Mouse (Mus musculus): Measurements from ENCODE around the gene Krt71. TPM values are rescaled to one million over a fixed set of nuclear protein-coding genes. Genes with fewer than 3 reads are reported as not detected.

Krt71 gene
- total RNA-seq (2017), result not detected in 3 replicates

DNA sequence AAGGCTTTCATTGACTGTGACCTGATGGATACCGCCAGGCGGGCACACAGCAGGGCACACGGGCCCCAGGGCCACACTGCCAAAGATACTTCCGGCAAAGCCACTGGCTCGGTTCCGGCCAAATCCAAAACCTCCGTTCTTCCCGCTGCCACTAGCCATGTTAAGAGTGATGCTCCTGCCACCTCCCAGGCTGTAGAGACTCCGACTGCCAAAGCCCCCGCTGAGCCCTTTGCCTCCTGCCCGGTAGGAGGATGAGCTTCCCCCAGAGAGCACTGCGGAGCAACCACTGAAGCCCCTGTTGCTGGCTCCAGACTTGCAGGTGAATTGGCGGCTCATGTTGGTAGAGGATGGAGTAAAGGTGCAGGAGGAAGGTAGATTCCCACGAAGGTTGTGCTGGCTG, at the start of gene Krt71:
Krt71 (minus strand) TSS at position 399 of the 400 bp plus-strand sequence.
- ATAC-seq (replicated peaks; ENCODE audit: insufficient number of reproducible peaks, low FRiP score, low TSS enrichment, poor library complexity, severe bottlenecking), result no peak

DNA sequence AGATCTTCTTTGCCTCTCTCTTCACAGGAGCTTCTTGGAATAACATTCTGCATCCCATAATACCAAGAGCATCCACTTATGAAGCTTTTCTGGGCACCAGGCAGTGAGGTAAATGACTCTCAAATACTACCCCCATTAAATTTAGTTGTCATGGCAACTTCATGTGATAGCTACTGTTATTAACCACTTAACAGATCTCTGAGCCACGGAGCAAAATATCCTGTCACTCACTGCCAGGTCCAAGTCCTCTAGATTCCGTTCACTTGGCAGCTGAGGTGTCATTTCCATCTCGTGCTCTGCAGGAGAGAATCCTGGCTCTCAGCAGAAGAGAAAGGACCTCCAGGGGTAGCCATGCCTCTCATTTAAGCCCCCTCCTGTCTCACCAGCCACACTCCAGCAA, 48.0 kb upstream of the Krt71 start:
- no peak for ATAC-seq (replicated peaks; ENCODE audit: insufficient number of reproducible peaks, low FRiP score, low TSS enrichment, poor library complexity, severe bottlenecking)

GRCm38 (mm10) chr15:101786360-101786759, 43.5 kb upstream of the Krt71 start, which contains the start of gene Krt72:
Gene Krt72, minus strand, starts transcription at chr15:101786460.
- ATAC-seq (replicated peaks; ENCODE audit: insufficient number of reproducible peaks, low FRiP score, low TSS enrichment, poor library complexity, severe bottlenecking), result no peak

DNA sequence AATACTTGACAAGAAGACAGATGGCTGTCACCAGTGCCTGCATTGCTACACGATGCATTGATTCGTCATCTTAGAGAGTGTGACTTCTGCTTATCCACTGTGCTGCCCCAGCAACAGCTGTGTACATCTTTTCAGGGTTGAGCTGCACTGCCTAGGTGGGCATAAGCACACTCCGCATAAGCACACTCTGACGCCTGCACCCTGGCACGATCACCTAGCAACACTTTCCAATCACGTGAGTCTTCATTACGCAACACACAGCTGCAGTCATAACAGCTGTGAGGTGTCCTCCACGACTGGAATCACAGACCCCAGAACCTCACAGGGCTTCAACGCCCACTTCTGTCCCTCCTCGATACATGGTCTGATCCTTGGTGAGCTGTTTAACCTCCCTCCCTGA, 30.5 kb upstream of the Krt71 start:
- ATAC-seq (replicated peaks; ENCODE audit: insufficient number of reproducible peaks, low FRiP score, low TSS enrichment, poor library complexity, severe bottlenecking), result no peak

DNA sequence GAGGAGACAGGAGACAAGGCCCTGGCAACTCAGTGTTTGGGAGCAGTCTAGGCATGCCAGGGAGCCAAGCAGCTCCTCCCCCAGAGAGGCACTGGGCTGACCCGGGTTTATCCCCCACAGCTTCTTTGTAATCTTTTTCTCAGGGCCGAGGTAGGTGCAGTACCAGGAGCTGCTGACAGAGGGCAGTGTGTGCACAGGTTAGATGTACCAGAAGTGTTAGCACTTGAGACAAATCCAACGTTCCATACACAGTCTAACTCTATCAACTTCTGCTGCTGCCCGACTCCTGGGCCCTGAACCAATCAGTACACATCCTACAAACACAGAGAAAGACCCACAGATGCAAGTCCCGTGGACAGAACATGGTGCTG, 29.8 kb upstream of the Krt71 start:
- ATAC-seq (replicated peaks; ENCODE audit: insufficient number of reproducible peaks, low FRiP score, low TSS enrichment, poor library complexity, severe bottlenecking), result peak; percentile 89

GRCm38 (mm10) chr15:101772080-101772710, 29.3 kb upstream of the Krt71 start:
- ATAC-seq (replicated peaks; ENCODE audit: insufficient number of reproducible peaks, low FRiP score, low TSS enrichment, poor library complexity, severe bottlenecking), result no peak

DNA sequence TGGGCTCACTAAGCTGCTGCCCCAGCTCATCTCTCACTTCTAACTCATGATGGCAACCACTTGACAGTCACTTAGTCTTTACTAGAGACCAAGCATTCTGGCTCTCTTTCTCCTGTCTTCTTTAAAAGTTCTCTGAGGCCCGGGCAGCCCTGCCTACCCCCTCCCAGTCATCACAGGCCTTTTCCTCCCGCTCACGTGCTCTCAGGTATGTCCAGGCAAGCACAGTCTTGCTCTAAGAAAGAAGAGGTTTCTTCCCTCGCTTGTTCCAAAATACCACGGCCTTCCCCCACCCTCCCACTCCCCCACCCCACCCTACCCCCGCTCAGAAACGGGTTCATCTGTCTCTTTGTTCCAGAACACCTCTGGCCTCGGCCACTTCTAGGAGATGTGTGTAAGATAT, 27.3 kb upstream of the Krt71 start:
- ATAC-seq (replicated peaks; ENCODE audit: insufficient number of reproducible peaks, low FRiP score, low TSS enrichment, poor library complexity, severe bottlenecking), result no peak

DNA sequence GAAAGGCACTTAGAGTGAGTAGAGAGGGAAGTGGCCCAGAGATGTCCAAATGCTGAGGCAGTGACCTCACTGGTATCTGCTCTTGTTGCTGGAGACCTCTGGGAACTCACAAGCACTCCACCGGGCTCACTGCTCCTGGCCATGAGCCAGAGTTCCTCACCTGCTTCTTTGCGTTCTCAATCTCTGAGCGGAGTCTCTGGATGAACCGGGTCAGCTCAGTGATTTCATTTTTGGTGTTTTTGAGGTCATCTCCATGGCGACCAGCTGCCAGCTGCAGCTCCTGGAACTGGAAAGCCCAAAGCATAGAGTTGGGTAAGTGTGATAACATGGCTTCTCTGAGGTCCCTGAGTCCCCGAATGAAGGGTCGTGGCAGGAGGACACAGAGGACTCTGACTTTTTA, 5.1 kb downstream of the Krt71 start:
- no peak for ATAC-seq (replicated peaks; ENCODE audit: insufficient number of reproducible peaks, low FRiP score, low TSS enrichment, poor library complexity, severe bottlenecking)

DNA sequence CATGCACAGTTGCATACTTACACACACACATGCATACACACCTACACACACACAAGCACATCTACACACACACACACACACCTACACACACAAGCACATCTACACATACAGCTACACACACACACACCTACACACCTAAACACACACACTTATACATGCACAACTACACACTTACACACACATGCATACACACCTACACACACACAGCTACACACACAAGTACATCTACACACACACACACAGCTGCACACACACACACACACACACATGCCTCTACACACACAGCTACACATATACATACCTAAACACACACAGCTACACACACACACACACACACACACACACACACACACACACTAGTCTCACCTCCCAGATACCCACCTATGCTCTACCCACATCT, 12.3 kb downstream of the Krt71 start:
- no peak for ATAC-seq (replicated peaks; ENCODE audit: insufficient number of reproducible peaks, low FRiP score, low TSS enrichment, poor library complexity, severe bottlenecking)

- no peak for ATAC-seq (replicated peaks; ENCODE audit: insufficient number of reproducible peaks, low FRiP score, low TSS enrichment, poor library complexity, severe bottlenecking)
Measured at GRCm38 (mm10) chr15:101724686-101725085, 18.2 kb downstream of the Krt71 start.

- ATAC-seq (replicated peaks; ENCODE audit: insufficient number of reproducible peaks, low FRiP score, low TSS enrichment, poor library complexity, severe bottlenecking), result no peak
Measured at GRCm38 (mm10) chr15:101715831-101716230, 27.1 kb downstream of the Krt71 start.

DNA sequence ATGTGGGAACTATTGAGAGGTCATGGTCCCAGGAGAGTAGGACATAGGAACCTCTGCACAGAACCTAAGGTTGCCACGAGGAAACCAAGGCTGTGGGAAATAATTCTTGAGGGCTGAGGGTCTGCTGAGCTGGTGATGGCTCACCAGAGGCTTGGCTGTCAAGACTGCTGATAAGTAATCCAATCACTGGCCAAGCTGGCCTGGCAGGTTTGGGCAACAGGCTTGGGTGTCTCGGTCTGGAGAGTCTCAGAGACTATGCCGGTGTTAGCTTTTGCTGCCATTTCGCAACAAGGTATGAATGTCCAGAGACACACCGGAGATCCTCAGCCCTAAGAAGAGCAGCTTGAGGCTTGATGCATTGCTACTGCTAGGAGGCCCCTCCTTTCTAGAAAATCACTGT, 28.6 kb downstream of the Krt71 start:
- ATAC-seq (replicated peaks; ENCODE audit: insufficient number of reproducible peaks, low FRiP score, low TSS enrichment, poor library complexity, severe bottlenecking), result no peak

DNA sequence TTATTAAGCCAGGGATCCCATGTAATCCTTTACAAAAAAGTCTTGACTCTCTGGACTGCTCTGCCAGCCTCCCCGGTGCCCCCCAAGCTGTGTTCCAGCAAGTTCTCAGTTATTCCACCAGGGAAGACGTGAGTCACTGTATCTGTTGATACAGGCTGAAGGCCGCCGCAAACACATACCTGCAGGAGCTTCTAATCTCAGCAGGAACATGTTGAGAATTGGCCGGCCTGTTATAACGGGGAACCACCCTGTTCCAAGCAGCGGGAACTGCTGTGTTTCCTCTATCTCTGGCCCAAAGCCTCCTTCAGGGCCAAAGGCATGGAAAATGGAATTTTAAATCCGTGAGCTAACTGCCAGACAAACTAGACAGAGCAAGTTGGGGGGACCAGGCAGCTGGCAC, 29.2 kb downstream of the Krt71 start:
- no peak for ATAC-seq (replicated peaks; ENCODE audit: insufficient number of reproducible peaks, low FRiP score, low TSS enrichment, poor library complexity, severe bottlenecking)

DNA sequence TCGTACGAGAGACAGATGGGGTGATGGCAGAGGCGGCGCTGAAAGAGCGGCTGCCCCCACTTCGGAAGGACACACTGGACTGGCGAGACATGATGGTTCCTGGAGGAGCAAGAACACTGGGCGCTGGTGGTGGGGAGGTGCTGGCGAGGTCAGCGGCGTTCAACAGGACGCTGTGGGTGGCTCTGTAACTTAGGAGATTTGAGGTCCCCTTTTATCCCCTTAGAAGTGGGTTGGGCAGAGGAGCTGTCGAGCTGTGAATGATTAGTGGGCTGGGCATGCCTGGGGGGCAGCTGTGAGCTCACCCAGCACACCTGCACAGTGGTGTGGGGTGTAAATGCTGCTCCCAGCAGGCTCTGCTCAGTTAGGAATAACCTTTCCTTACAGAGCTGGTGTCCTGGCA, 30.2 kb downstream of the Krt71 start, which contains the start of gene Krt5:
Krt5 (minus strand) TSS at position 179 of the 400 bp plus-strand sequence.
- no peak for ATAC-seq (replicated peaks; ENCODE audit: insufficient number of reproducible peaks, low FRiP score, low TSS enrichment, poor library complexity, severe bottlenecking)

DNA sequence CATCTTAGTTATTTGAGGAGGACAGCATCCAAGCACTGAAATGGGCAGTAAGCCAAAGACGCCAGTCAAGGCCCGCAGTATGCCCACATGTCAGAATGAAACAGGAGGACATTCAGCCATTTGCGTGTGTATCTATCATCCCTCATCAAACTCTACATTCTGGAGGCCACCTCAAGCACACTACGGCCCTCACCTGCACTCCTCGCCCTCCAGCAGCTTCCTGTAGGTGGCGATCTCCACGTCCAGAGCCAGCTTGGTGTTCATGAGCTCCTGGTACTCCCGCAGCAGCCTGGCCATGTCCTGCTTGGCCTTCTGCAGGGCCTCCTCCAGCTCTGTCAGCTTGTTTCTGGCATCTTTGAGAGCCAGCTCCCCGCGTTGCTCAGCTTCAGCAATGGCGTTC, 34.2 kb downstream of the Krt71 start:
- no peak for ATAC-seq (replicated peaks; ENCODE audit: insufficient number of reproducible peaks, low FRiP score, low TSS enrichment, poor library complexity, severe bottlenecking)

- ATAC-seq (replicated peaks; ENCODE audit: insufficient number of reproducible peaks, low FRiP score, low TSS enrichment, poor library complexity, severe bottlenecking), result no peak
Measured at GRCm38 (mm10) chr15:101707454-101707853, 35.5 kb downstream of the Krt71 start.

DNA sequence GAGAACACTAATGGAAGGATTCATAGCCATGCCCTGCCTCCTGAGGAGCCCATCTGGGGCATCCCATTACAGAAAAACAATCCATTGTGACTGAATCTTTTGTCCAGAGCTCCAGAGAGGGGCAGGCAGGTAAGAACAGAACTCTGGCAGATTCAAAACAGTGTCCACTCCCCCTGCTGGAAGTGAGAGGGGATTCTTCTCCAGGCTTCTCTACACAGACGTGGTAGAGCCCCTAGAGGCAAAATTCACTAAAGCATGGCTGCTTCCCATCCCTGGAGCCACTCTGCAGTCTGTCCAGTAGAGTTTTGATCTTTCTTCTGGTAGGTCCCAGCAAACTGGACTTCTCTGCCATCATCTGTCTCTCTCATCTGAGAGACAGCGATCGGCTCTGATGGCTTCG, 38.8 kb downstream of the Krt71 start:
- ATAC-seq (replicated peaks; ENCODE audit: insufficient number of reproducible peaks, low FRiP score, low TSS enrichment, poor library complexity, severe bottlenecking), result no peak

DNA sequence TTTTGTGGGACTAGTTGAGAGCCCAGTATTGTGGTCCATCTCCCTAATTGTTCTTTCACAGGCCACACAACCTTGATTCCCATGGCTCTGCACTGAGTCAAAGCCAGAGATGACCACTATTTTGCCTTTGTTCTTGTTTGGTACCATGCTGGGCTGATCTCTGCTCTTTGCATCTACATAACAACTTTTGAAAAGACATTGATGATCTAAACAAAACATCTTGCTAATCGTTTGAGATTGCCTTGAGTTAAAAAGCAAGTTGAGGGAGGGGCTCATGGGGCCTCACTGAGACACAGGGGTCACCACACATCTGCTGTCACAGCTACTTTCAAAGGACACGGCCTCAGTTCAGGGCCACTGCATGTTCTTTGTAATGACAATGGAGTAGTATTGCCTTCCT, 40.5 kb downstream of the Krt71 start:
- ATAC-seq (replicated peaks; ENCODE audit: insufficient number of reproducible peaks, low FRiP score, low TSS enrichment, poor library complexity, severe bottlenecking), result no peak

- ATAC-seq (replicated peaks; ENCODE audit: insufficient number of reproducible peaks, low FRiP score, low TSS enrichment, poor library complexity, severe bottlenecking), result no peak
Measured at GRCm38 (mm10) chr15:101699866-101700265, 43.0 kb downstream of the Krt71 start.

DNA sequence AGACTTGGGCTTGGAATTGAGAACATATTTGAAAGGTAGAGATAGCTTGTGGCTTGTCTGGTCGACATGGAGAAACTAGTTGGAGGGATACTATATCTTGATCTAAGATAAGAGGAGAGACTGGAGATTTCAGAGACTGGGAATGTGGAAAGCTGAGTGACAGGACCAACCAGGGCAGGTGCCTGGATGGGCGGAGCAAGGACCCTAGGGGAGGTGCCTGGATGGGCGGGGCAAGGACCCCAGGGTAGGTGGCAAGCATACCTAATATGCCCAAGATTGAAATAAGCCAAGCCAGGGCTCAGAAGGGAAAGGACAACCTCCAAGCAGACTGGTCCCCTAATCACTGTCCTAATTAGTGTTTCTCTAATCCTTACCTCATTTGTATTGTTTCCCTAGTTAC, 43.7 kb downstream of the Krt71 start:
- ATAC-seq (replicated peaks; ENCODE audit: insufficient number of reproducible peaks, low FRiP score, low TSS enrichment, poor library complexity, severe bottlenecking), result no peak
